Mouse (Mus musculus): ENCODE results near the gene Npl.
A peak's percentile ranks its signal among the peaks of the same experiment; 100 is the strongest.
"Not testable (repeated sequence)": the region's sequence is repeated elsewhere in the genome, so short reads cannot be mapped to it uniquely, and the experiment has no call there.

Gene Npl

GRCm38 (mm10) chr1:153489132-153489531, 60.7 kb downstream of the Npl start:
- DNase-seq (ENCODE audit: low read depth) = peak; percentile 55

- DNase-seq (ENCODE audit: low read depth) = peak; percentile 99
Measured at GRCm38 (mm10) chr1:153487500-153487879, 62.4 kb downstream of the Npl start, which contains the start of gene Dhx9. Dhx9 (minus strand) TSS chr1:153487660.

DNA sequence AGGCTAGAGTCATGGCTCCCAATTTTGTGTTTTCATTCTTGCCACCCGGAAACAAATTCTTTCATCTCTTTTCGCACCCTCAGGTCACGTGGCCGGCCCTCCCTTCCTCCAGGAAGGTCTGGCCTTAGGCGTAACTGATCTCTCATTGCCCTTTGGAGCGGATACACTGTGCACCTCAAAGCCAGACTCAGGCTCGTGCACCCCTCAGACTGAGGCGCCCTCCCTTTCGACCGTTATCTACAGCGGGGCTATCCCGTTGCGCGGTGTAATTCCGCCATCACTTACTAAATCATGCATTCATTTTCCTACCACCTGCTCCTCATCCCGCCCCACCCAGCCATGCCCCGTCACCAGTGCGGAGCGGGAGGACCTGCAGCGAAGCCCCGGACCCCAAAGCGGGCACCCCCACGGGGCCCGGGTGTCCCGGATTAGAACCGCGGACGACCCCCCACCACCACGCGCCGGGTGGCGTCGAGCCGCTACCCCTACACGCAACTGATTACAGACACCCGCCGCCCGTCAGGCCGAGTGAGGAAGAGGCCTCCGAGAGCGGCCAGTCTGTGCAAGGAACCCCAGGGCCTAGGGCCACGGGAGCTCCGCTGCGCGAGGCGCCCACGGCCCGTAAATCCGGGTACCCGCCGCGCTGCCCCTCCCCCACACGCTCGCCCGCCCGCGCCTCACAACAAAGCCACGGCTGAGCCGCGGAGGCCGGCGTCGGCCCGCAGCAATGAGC, 62.9 kb downstream of the Npl start:
- DNase-seq (ENCODE audit: low read depth) = peak; percentile 79

DNA sequence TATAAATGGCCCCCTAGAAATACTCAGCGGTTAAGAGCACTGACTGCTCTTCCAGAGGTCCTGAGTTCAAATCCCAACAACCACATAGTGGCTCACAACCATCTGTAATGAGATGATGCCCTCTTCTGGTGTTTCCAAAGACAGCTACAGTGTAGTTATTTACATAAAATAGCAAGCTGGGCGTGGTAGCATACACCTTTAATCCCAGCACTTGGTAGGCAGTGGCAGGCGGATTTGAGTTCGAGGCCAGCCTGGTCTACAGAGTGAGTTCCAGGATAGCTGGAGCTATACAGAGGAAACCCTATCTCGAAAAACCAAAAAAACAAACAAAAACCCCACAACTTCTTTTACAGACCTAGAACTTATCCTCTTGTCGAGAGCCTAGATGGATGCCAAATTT, 63.7 kb downstream of the Npl start:
- DNase-seq (ENCODE audit: low read depth) = not testable (repeated sequence)

GRCm38 (mm10) chr1:153485201-153485796, 64.5 kb downstream of the Npl start:
- no peak for DNase-seq (ENCODE audit: low read depth)

- DNase-seq (ENCODE audit: low read depth) = no peak
Measured at GRCm38 (mm10) chr1:153481025-153481412, 68.8 kb downstream of the Npl start.

- peak; percentile 87 for DNase-seq (ENCODE audit: low read depth)
Measured at GRCm38 (mm10) chr1:153480386-153481024, 69.3 kb downstream of the Npl start.

DNA sequence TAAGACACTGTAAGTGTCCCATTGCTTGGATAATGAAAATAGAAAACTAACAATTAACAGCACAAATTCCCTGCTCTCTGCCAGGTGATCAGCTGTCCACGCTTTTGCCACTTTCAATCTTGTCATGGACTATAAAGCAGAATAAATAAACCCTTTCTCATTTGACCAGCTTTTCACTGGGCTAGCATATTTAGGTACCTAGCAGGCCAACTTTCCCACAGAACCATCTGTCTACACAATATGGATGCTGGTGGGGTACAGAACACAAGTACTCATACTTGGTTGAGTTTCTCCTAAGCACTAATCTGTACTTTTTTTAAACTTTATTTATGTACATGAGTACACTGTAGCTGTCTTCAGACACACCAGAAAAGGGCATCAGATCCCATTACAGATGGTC, 70.5 kb downstream of the Npl start:
- DNase-seq (ENCODE audit: low read depth) = no peak

DNA sequence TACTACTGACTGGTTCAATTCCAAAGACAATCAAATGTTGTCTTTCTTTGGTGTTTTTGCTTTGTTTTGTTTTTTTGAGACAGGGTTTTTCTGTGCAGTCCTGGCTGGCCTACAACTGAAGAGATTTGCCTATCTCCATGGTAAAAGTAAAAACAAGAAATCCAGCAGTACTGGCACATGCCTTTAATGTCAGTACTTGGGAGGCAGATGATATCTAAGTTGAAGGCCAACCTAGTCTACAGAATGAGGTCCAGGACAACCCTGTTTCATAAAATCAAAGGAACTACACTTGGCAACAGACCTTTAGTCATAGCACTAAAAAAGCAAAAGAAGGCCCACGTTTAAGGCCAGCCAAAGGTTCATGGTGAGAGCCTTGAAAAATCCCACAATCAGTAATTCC, 88.0 kb downstream of the Npl start:
- DNase-seq (ENCODE audit: low read depth) = no peak

GRCm38 (mm10) chr1:153456137-153456536, 93.7 kb downstream of the Npl start:
- DNase-seq (ENCODE audit: low read depth) = no peak

- no peak for DNase-seq (ENCODE audit: low read depth)
Measured at GRCm38 (mm10) chr1:153453146-153453642, 96.7 kb downstream of the Npl start.
